Mouse (Mus musculus) kidney, adult 18-20 months (tissue): ENCODE measurements at regions not wholly inside any gene's neighbourhood (a gene's known extent, or its start where the extent isn't known, plus 50 kb on each side); places are given as distances from the start of the nearest gene placed in this dataset.
A peak's percentile ranks its signal among the peaks of the same experiment; 100 is the strongest.
"Not testable (repeated sequence)": the region's sequence is repeated elsewhere in the genome, so short reads cannot be mapped to it uniquely, and the experiment has no call there.

Experiments used
- DNase-seq: peaks from one replicate; pipeline ENCODE4 v3.0.0; 2021

DNA sequence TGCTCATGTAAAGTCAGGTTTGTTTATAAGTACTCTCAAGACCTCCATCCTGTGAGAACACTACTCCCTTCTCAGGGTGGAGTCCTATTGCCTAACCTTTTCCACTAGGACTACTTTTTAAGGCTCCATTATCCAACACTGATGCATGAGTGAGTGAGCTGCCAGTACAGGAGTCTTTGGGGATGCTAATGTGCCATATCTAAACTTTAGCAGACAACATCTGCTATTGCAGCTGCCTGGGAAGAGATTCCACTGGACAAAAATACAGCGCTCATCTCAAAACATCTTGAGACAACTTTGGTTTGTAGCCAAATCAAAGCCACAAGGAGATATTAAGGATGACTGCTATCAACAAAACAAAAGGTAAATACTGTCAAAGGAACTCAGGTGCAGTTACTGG lies 52.3 kb upstream of the Gm10985 start:
- no peak for DNase-seq

DNA sequence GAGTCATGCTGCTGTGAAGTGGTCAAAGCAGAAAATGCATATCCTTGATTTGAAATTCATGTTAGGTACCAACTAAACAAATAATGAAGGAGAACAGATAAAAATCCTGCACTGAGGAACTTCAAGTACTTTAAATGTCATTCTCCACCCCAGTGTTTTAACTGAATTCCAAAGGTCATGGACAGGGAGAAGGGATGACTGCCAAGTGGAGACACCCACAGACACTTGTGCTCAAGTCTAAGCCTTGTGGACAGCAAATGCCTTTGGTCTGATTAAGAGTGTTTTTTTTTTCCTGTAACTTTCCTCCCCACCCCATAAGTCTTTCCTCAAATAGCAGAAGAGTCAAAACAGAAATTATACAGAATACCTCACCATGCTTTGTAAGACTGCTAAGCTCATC lies 55.2 kb upstream of the Gm10985 start:
- DNase-seq, result no peak

DNA sequence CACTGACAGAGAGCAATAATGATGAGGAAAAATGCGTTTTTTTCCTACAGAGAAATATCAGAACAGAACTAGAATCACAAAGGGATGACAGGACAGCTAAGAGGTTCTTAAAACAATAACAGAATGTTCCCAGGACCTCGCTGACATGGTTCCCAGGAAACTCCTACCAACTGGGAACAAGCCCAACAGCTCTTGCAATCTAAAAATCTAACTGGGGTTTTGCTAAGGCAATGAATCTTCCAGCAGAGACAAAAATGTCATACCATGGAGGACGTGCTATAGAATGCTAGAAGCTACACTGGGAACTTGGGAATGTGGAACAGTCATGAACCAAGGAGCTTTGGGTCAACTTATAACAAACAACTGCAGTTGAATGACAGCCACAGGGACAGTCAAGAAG lies 59.7 kb upstream of the Gm10985 start:
- no peak for DNase-seq

DNA sequence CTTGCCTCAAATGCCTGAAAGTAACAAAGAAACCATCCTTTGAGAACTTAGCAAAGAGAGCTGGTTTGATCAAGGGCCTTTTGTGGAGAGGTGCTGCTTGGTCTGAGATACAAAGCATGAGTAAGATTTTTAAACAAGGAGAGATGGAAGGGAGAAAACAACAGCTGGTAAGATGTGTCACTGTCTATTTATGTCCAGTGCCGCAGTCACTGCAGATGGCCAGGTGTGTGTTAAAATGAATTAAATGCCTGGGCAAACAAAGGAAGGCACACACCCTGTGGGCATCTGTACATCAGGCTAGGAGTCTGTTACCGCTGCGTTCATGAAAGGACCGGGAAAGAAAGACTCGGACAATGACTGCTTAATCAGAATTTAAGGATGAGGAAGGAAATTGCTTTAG lies 68.2 kb upstream of the Gm10985 start:
- DNase-seq, result no peak

DNA sequence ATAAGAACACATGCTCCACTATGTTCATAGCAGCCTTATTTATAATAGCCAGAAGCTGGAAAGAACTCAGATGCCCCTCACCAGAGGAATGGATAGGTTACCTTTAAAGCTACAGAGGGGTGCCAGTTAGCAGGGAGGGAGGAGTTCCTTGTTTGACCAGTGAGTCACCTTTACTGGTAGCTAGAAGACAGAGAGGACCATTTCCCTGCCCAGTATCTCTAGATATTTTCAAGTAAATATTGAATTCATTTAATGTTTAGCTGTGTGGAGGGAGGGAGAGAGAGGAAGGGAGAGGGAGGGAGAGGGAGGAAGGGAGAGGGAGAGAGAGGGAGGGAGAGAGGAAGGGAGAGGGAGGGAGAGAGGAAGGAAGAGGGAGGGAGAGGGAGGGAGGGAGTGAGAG lies 77.3 kb upstream of the Gm10985 start:
- DNase-seq, result no peak

DNA sequence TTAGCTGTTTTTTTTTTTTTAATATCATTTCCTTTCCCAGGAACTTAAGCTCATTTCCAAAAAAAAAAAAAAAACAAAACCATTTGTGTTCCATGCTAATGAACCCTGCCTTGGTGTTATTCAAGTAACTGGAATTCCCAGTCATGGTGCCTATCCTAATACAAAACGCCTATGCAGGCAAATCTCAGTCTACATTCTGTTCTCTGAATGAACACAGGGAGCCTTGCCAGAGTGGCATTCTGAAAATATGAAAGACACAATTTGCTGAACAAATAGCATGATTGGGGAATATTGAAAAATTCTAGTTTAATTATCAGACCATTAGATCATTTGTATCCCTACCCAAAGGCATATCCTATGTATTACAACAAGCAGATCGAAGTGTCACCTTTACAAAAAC lies 80.9 kb upstream of the Gm10985 start:
- no peak for DNase-seq

DNA sequence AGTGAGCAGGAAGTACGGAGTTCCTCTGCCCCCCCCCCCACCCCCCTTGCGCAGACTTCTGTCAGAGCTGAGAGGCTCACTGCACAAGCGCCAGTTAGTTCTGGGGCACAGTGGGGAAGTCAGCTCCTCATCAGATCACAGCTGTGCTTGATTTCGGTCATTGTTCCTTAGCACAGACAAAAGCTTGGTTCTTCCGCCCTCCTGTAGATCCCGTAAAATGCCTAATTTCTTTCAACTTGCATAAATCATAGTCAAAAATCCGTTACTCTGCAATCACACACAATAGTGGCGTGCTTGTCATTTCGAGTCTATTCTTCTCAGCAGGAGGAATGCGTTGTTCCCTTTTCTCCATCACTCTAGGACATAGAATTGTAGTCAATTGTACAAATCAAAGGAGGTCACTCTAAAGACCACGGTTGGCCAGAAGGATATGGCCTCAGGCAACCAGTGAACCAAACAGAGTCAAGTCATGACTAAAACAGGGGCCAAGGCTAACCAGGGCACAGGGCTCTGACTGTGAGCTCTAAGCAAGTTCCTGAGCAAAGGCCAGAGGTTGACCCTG lies 83.3 kb upstream of the Gm10985 start:
- no peak for DNase-seq

DNA sequence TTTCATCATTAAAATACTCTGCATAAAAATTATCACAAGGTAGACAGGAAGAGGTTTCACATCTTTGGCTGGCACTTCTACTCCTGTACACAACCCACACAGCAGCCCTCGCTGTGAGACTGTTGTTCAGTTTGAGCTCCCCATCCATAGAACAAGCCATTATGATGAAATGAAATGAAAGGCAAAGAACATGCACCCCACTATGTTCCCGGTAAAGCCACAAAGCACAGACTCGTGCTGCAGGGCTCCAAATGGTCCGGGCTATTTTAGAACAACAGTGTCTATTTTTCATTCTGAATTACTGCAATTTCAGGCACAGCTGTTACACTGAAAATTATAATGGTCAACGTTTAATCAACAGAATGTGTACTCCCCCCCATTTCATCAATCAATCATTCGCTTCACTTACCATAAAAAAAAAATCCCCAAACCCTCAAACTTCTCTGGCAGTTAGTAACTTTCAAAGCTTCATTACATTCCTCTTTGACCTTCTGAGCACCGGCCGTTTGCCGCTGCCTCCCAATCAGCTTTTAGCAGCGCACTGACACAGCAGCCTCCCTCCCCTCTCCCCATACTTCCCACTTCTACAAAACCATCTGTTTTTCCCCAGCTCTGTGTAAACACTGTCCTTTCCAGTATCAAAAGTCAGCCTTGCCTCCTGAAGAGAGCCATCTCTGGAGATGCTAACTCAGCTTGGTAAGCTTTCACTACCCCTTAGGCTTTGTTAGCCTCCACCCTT lies 88.6 kb upstream of the Gm10985 start:
- no peak for DNase-seq

DNA sequence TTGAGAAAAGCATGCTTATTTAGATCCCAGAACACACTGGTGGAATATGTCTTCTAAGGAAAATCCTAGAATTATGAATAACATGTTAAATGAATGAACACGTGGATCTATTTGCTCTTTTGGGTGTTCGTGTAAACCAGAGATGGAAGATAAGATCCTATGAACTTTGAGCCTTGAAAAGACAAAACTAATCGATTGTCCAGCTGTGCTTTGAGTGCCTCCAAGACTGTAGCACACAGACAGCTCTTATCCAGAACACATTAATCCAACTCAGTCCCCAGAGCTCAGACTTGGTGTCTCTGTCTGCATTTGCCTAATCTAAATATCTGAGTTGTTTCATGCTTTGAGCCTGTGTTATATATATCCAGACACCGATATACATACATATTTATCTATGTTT lies 80.0 kb upstream of the Frem2 start:
- DNase-seq, result no peak

DNA sequence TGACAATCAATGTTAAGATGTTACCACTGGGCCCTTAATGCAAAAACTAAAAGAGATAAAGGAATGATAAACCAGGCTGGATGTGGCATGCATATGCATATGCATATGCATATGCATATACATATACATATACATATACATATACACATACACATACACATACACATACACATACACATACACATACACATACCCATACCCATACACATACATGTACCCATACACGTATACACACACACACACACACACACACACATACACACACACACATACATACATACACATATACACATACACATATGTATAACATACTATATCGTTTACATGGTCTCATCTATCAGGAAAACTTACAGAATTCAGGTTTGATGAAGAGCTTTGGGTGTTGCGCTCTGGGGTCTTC lies 78.5 kb upstream of the Frem2 start:
- not testable (repeated sequence) for DNase-seq

DNA sequence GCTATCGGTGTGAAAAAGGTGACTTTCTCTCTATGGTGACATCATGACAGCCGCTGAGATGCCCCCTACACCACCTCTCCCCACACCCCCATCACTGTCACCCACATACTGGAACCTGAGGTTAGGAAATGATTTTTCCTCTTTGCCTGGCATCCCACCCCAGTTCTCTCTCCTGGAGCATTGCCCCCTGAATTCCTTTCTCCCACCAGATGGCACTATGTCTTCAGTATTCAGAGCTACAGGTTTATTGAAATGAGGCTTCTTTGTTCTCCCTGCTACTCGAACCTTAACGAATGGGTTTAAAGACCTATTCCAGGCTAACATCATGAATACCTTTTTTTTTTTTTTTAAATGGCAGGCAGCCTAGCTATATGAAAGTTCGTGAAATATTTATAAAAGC lies 78.0 kb upstream of the Frem2 start:
- DNase-seq, result no peak

DNA sequence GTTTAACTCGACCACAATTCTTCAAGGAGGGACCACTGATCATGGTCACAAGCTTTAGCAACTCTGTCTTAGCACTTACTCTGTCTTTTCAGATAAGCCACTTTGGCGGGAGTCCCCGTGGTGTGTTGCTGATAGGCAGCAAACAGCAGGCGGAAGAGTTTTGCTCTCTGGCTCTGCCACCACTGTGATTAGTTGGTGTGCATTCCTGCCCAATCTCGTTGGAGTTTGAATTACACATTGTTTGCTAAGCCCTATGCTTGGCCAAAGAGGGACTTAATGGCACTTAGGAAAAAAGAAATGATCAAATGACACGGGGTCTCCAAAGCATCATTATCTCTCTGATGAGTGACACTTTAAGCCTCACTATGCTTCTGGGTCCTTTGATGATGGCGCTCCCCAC lies 73.3 kb upstream of the Frem2 start:
- no peak for DNase-seq

DNA sequence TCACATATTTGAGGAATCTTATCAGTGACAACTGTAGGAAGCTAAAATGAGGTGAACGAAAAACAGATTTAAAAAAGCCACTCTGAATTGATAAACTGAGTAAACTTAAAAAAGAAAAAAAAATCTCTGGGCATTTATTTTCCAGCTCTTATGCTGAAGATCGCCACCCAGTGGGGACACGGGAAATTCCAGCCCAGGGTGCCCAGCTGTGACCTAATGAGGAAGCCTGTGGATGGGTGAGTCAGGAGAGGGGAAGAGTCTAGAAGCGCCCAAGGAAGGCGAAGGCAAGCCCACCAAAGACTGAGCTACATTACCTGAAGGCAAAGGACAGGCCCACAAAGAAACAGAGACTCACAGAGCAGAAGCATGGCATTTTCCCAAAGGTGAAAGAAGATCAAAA lies 72.7 kb upstream of the Frem2 start:
- peak; percentile 46 for DNase-seq

DNA sequence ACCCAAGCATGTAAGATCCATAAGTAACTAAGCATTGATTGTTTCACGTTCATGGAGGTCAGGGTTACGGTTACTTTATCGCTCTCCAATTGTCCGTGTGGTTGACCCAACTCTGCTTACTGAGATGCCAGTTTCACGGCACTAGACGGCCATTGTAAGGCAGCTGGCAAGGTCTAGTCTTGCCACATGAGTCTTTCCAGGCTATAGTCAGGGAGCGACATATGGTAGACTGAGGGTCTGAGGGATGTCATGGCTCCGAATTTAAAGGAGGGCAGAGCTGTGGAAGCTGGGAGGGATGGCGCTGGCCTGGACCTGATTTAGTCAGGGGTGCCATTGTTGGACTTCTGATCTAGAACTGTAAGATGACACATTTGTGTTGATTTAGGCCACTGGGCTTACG lies 72.0 kb upstream of the Frem2 start:
- DNase-seq, result no peak

DNA sequence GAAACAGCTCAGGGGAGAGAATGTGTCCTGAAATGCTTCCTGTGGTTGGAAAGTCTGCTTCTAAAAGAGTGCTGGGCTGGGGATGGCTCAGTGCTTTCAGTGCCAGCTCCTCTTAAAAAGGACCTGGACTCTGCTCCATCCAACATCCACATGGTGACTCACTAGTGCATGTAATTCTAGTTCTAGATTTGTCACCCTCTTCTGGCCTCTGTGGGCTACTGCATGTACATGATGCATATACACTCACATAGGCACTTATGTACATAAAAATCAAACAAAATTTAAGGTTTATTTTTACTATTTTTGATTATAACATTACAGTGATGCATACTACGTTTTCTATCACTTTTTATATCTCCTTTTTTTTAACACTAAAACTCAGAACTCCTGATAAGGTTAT lies 70.6 kb upstream of the Frem2 start:
- DNase-seq, result no peak

DNA sequence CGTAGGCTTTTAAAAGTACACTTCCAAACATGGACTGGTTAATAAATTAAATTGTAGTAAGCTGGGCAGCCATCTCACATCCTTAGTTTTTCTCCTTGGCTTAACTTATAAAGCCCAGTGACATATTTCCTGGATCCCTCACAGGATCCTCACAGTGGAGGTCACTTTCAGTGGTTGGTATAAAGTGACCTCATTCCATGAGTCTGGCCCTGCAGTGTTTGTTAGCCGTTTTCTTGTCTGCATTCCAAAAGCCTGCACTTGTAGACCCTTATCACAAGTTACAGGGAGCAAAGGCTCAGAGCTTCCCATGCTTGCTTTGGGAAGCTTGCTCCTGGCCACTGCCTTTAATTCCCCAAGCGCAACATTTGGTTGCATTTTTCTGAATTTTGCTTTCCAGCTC lies 49.9 kb upstream of the Frem2 start:
- DNase-seq, result peak; percentile 7
